Mouse (Mus musculus) neural tube, embryonic 11.5 days (tissue): ENCODE results near the gene Rab44. TPM values are rescaled to one million over a fixed set of nuclear protein-coding genes. Genes with fewer than 3 reads are reported as not detected.

Source experiments
- ATAC-seq: fragments of 200-750 bp; cut with Nextera tagmentation; 2 replicates; pipeline ENCODE4 v1.8.0; 2017; ENCODE audit warnings: moderate number of reproducible peaks, mild to moderate bottlenecking, moderate TSS enrichment, moderate library complexity; ENCODE audit not compliant: insufficient read depth, low FRiP score, low TSS enrichment
- DNase-seq: peaks from one replicate; pipeline ENCODE4 v3.0.0-alpha.2; 2015; ENCODE audit warnings: low spot score
- H3K27ac ChIP-seq: fragments of 300-500 bp; sonication (generic); 2 replicates; pipeline ENCODE4 v1.5.1; 2014; ENCODE audit warnings: low read depth, mild to moderate bottlenecking, low read length
- H3K27me3 ChIP-seq: fragments of 300-500 bp; sonication (generic); 2 replicates; pipeline ENCODE4 v1.6.1; 2014; ENCODE audit warnings: mild to moderate bottlenecking, low read length, mixed read lengths; ENCODE audit not compliant: control insufficient read depth, insufficient read depth
- H3K36me3 ChIP-seq: fragments of 300-500 bp; sonication (generic); 2 replicates; pipeline ENCODE4 v1.6.1; 2014; ENCODE audit warnings: mild to moderate bottlenecking, low read length, moderate library complexity, mixed read lengths; ENCODE audit not compliant: control insufficient read depth, insufficient read depth
- H3K4me1 ChIP-seq: fragments of 300-500 bp; sonication (generic); 2 replicates; pipeline ENCODE4 v1.6.1; 2014; ENCODE audit warnings: low read length, mixed read lengths; ENCODE audit not compliant: control insufficient read depth, insufficient read depth
- H3K4me2 ChIP-seq: fragments of 300-500 bp; sonication (generic); 2 replicates; pipeline ENCODE4 v1.6.1; 2014; ENCODE audit warnings: low read depth, mild to moderate bottlenecking, moderate library complexity
- H3K4me3 ChIP-seq: fragments of 300-500 bp; sonication (generic); 2 replicates; pipeline ENCODE4 v1.5.1; 2014; ENCODE audit warnings: low read depth, low read length
- H3K9ac ChIP-seq: fragments of 300-500 bp; sonication (generic); 2 replicates; pipeline ENCODE4 v1.6.1; 2014; ENCODE audit warnings: mild to moderate bottlenecking, low read length
- H3K9me3 ChIP-seq: fragments of 300-500 bp; sonication (generic); 2 replicates; pipeline ENCODE4 v1.6.1; 2016; ENCODE audit warnings: low read length; ENCODE audit not compliant: control insufficient read depth
- WGBS: fragments of 180-500 bp; shearing (Covaris S2); extraction: QIAGEN DNeasy Blood & Tissue Kit; methylation state at CpG from one replicate; pipeline ENCODE4 v1.1.7; 2014; 5-methylcytosine and 5-hydroxymethylcytosine counted together
- polyA plus RNA-seq: library from polyadenylated mRNA; unstranded; fragments of >200 nt; fragmentation: Nextera tagmentation; extraction: Ambion mirVana; gene quantifications from 2 replicates; pipeline ENCODE4 v1.2.1, GENCODE M21; 2014

The Rab44 gene
- polyA plus RNA-seq, 1 experiment from 2014 or later = 0.44 TPM

DNA sequence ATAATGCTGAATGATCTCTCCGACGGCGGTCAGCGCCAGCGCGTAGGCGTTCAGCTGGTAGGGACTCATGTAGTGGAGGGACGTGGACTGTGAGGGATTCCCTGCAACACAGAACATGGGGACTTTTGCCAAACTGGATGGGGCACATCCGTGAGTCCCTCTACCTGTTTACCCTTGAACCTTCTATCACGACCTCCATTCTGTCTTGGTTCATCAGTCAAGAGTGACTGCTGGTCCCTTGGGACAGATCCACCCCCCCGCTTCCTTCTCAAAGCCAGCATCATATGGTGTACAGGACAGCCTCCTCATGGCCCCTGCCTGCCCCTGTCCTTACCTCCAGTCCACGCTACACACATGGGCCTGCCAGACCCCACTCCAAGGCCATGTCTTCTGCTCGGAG, 48.4 kb downstream of the Rab44 start:
- H3K9me3 ChIP-seq = no peaks in the 10 kb centered on the region
- H3K4me1 ChIP-seq = peaks cover 3% of the 10 kb centered on the region; the same call in 1 of the 2 replicates
- no peak overlapping the region for H3K27ac ChIP-seq
- H3K4me2 ChIP-seq = no peak overlapping the region
- WGBS = 93% methylated on average over 13 of the region's 13 CpGs
- H3K9ac ChIP-seq = no peak overlapping the region
- no peaks in the 10 kb centered on the region for H3K36me3 ChIP-seq
- H3K27me3 ChIP-seq = no peaks in the 10 kb centered on the region
- ATAC-seq = no peak
- H3K4me3 ChIP-seq = no peak overlapping the region
- no peak for DNase-seq

DNA sequence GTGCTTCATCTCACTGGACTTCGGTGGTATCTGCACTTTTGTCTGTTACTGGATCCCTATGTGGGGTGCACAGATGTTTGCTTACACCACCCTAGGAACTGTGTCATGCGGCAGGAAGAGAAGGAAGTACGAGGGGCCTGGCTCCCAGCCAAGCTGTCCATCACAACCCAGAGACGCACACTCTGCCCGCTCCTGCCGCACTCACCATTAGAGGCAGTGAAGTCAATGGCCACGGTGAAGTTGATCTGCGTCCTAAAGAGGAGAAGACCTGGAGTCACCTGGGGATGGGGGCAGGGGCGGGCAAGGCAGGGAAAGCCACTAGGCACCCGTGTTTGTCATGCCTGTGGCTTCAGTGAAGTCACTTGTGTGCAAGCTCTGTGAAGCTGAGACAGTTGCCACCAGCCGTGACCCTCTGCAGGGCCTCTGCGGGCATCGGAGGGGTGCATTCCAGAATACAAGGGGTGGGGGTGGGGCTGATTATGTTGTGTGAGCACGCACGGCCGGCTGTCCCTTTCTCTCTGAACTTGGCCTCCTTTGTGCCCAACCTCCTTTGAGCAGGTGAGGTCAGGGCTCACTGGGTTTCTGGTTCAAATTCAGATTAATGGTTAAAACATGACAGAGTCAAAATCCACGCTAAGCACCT, 50.6 kb downstream of the Rab44 start:
- Histone ChIP-seq H3K4me1 (peaks cover 3% of the 10 kb centered on the region; the same call in 1 of the 2 replicates), H3K36me3 (no peaks in the 10 kb centered on the region), H3K4me2 (no peak overlapping the region), H3K4me3 (no peak overlapping the region), H3K9ac (no peak overlapping the region), H3K27ac (no peak overlapping the region), H3K9me3 (no peaks in the 10 kb centered on the region), H3K27me3 (no peaks in the 10 kb centered on the region)
- 20% methylated on average over 17 of the region's 17 CpGs for WGBS
- ATAC-seq (no peak), DNase-seq (peak; percentile 35)

DNA sequence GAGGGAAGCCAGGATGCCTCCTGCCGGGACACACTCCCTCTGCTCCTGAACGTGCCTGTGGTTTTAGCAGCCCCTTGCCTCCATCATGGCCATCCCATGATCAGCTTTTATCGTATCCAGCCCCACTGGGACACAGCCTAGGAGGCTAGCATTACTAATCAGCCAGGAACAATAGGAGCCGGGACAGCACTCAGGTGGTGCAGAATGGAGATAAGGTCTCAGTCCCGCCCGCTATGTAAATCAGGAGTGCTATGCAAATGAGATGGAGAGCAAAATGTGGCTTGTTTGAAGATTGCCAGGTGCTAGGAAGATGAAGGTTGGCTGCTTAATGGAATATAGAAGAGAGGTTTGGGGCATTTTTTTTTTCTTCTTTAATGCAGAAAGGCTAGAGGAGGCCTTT, 51.5 kb downstream of the Rab44 start:
- 15% methylated on average over 6 of the region's 6 CpGs for WGBS
- no peak for ATAC-seq
- no peak overlapping the region for H3K4me2 ChIP-seq
- H3K27ac ChIP-seq = no peak overlapping the region
- peaks cover 3% of the 10 kb centered on the region; the same call in 1 of the 2 replicates for H3K4me1 ChIP-seq
- peak; percentile 26 for DNase-seq
- H3K4me3 ChIP-seq = no peak overlapping the region
- H3K9me3 ChIP-seq = no peaks in the 10 kb centered on the region
- H3K36me3 ChIP-seq = no peaks in the 10 kb centered on the region
- H3K9ac ChIP-seq = no peak overlapping the region
- no peaks in the 10 kb centered on the region for H3K27me3 ChIP-seq

DNA sequence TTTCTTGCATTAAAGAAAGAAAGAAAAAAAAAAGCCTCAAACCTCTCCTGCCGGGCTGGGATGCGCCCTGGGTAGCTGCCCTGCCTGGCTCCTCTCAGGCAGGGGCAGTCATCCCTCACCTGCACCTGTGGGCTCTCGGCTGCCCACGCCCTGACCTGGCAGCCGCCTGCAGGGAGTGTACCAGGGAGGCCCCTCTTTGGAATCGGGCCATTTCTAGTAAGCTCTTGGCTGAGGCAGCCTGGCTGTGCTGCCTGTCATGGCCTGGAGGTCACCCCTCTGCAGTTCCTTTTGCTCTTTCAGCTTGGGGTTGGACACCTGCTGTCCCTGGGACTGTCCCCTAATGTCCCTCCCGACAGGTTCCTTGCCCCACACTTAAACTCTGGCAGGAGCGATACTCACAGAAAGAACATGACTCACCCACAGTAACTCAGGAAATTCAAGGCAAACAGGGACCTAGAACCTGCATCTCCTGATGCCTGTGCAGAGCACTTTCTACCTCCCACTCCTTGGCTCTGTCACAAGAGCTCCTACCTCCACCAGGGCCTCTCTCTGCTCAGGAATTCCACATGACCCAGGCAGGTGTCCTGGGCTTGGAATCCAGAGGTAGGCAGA, 52.1 kb downstream of the Rab44 start:
- DNase-seq (no peak), ATAC-seq (no peak)
- Histone ChIP-seq H3K36me3 (no peaks in the 10 kb centered on the region), H3K9me3 (no peaks in the 10 kb centered on the region), H3K4me3 (no peak overlapping the region), H3K4me1 (peaks cover 3% of the 10 kb centered on the region; the same call in 1 of the 2 replicates), H3K27me3 (no peaks in the 10 kb centered on the region), H3K4me2 (no peak overlapping the region), H3K27ac (no peak overlapping the region), H3K9ac (no peak overlapping the region)
- 48% methylated on average over 8 of the region's 8 CpGs for WGBS

DNA sequence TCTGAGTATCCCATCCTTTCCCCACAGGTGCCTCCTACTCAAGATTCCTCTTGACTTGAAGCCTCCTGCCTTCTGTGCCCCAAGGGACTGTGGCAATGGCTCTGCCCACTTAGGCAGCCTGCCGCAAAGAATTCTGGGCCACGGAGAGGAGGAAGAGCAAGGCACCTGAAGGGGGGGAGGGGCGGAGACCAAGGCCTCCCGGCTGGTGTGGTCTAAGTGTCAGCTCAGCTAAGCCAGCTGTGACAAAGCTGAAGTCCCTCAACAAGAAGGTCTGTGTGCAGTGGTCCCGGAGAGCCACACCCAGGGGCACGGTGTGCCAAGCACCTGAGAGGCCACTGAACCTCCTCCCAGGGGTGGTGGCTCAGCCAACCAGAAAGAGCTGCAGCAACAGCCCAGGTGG, 53.4 kb downstream of the Rab44 start:
- ATAC-seq = no peak
- H3K27ac ChIP-seq = no peak overlapping the region
- 67% methylated on average over 6 of the region's 6 CpGs for WGBS

DNA sequence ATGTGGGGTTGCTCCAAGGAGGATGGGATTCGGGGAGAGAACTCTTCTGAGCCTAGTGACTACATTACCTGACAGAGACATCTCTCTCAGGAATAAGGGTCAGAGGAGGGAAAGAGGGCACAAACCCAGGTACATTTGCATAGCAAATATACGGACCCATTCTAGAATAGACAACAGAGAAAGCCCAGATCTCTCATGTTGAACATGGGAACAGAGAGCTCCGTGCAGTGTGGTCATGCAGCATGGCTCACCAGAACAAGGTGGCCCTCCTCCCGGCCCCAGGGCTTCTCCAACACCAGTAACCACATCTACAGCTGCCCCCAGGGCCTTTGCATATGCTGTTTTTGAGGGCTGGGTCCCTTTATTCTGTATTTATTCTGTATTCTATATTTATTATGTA, 54.5 kb downstream of the Rab44 start:
- 83% methylated on average over 4 of the region's 4 CpGs for WGBS
- no peak overlapping the region for H3K4me2 ChIP-seq
- H3K9ac ChIP-seq = no peak overlapping the region
- DNase-seq = no peak
- ATAC-seq = no peak
- H3K9me3 ChIP-seq = no peaks in the 10 kb centered on the region
- no peak overlapping the region for H3K27ac ChIP-seq
- peaks cover 3% of the 10 kb centered on the region; the same call in 1 of the 2 replicates for H3K4me1 ChIP-seq
- no peak overlapping the region for H3K4me3 ChIP-seq
- H3K36me3 ChIP-seq = no peaks in the 10 kb centered on the region
- no peaks in the 10 kb centered on the region for H3K27me3 ChIP-seq

More for the DNA sequence above, 53.4 kb downstream of the Rab44 start:
- Histone ChIP-seq H3K9ac (no peak overlapping the region), H3K27me3 (no peaks in the 10 kb centered on the region), H3K36me3 (no peaks in the 10 kb centered on the region), H3K9me3 (no peaks in the 10 kb centered on the region), H3K4me1 (peaks cover 3% of the 10 kb centered on the region; the same call in 1 of the 2 replicates), H3K4me2 (no peak overlapping the region), H3K4me3 (no peak overlapping the region)
- no peak for DNase-seq

DNA sequence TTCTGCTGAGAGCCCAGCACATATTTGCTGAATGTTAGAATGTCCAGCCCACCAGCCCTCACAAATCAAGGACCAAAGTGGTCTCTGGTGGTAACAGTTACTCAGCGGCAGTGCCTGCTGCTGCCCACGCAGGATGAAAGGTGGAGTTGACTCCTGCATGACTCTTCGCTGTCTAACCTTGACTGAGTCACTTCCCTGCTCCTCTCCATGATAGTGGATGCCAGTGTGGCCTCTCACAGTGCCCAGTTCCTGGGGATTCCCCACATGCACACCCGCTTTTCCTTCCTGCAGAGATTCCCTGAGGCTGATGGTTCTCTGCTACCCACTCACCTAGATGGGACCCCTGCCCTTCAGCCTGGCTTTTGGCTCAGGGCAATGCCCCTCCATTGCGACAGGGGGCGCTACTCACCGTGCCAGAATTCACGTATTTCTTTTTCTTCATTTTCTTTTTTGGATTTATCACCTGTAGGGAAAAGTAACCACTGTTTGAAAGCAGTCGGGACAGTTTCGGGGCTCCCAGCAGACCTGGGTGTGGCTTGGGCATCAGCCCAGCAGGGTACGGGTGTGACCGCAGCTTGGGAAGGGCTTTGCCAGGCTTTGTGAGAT, 55.2 kb downstream of the Rab44 start:
- no peak overlapping the region for H3K4me3 ChIP-seq
- no peaks in the 10 kb centered on the region for H3K27me3 ChIP-seq
- peaks cover 3% of the 10 kb centered on the region; the same call in 1 of the 2 replicates for H3K4me1 ChIP-seq
- no peaks in the 10 kb centered on the region for H3K9me3 ChIP-seq
- no peak overlapping the region for H3K9ac ChIP-seq
- WGBS = 79% methylated on average over 12 of the region's 12 CpGs
- ATAC-seq (no peak), DNase-seq (no peak)
- no peak overlapping the region for H3K4me2 ChIP-seq
- H3K27ac ChIP-seq = no peak overlapping the region
- H3K36me3 ChIP-seq = no peaks in the 10 kb centered on the region

DNA sequence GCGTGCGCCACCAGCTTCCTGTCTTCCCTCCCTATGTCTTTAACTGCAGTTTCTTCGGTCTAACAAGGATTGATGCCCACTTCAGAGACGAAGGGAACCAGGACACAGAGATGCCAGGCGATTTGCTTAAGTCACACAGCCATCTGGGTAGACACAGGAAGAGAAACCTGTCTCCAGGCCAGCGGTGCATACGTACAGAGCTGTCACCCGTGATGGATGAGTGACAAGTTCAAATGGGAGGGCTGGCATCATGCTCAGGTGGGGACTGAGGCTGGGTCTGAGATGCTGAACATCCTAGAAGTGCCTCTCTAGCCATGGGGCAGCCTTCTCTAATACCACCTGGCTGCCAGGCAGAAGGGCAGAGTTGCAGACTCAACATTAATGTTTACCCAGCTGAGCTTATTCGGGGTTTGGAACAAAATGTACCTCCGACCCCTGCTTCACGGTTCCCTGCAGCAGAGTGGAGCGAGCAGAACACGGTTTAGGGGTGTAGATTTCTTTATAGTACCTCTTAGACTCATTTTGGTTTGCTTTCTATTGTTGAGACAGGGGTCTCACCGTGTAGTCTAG, 56.6 kb downstream of the Rab44 start:
- Histone ChIP-seq H3K4me3 (no peak overlapping the region), H3K4me1 (no peaks in the 10 kb centered on the region), H3K9me3 (no peaks in the 10 kb centered on the region), H3K4me2 (no peak overlapping the region), H3K27ac (no peak overlapping the region), H3K36me3 (no peaks in the 10 kb centered on the region), H3K27me3 (no peaks in the 10 kb centered on the region), H3K9ac (no peak overlapping the region)
- no peak for DNase-seq
- 72% methylated on average over 14 of the region's 14 CpGs for WGBS
- ATAC-seq = no peak
